Mouse (Mus musculus) CD4-positive, CD25-positive, alpha-beta regulatory T cell, adult 9 weeks (primary cell): ENCODE data around the gene Myh7b. TPM values are rescaled to one million over a fixed set of nuclear protein-coding genes. Genes with fewer than 3 reads are reported as not detected.

Source experiments
- polyA plus RNA-seq: library from polyadenylated mRNA; unstranded; fragments of 100-300 nt; shearing (Covaris generic); gene quantifications from one replicate; pipeline ENCODE4 v1.2.1, GENCODE M21; 2017

Gene Myh7b
- polyA plus RNA-seq: 0.19 TPM

DNA sequence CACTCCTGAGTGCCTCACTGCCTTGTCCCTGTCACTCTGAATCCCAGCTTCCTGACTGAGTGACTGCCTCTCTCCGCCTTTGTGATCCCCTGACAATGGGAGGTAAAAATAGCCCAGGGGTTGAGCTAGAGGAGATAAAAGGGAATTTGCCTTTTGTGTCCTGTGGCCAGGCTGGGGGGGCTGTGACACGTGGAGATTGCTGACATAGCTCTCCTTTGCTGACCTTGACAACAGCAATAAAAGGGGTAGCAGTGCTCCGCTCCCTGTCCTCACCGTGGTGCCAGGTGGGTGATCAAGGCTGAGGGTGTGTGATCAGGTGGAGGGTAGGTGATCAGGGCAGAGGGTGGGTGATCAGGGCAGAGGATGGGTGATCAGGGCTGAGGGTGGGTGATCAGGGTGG, at the start of gene Myh7b:
Gene Myh7b (plus strand): TSS at position 235 of the 400 bp plus-strand sequence.

GRCm38 (mm10) chr2:155592137-155592853, 18.7 kb upstream of the Myh7b start, which contains the start of gene Gss:
TSS of gene Gss (minus strand) at chr2:155592810.

Other genes starting within 250 kb of the Myh7b start
- gene Trp53inp2, start 230.2 kb upstream of the Myh7b start, polyA plus RNA-seq: 1.5 TPM
- 5.3 TPM for gene Ncoa6, start 137.3 kb upstream of the Myh7b start, polyA plus RNA-seq
- 37.0 TPM for gene Acss2, start 93.3 kb upstream of the Myh7b start, polyA plus RNA-seq
- gene Ggt7, start 93.0 kb upstream of the Myh7b start, polyA plus RNA-seq: 19.8 TPM
- gene Gss, start 18.4 kb upstream of the Myh7b start, polyA plus RNA-seq: 19.4 TPM
- gene Trpc4ap, start 81.2 kb downstream of the Myh7b start, polyA plus RNA-seq: 70.5 TPM
- gene Edem2, start 118.3 kb downstream of the Myh7b start, polyA plus RNA-seq: 74.1 TPM
- not detected for gene Gm17581, start 124.7 kb downstream of the Myh7b start, polyA plus RNA-seq
- not detected for gene Procr, start 139.9 kb downstream of the Myh7b start, polyA plus RNA-seq
- gene Mmp24, start 164.1 kb downstream of the Myh7b start, polyA plus RNA-seq: 0.07 TPM
- gene BC029722, start 208.2 kb downstream of the Myh7b start, polyA plus RNA-seq: 53.0 TPM
- 250 TPM for gene Eif6, start 215.7 kb downstream of the Myh7b start, polyA plus RNA-seq
- not detected for gene Fam83c, start 223.6 kb downstream of the Myh7b start, polyA plus RNA-seq